Mouse (Mus musculus) v-Abl transformed pro-B cells (cell line): ENCODE results near the gene Lrrc37a.

Experiments used
- in situ Hi-C, 2 experiments: fragments of 400-800 bp; cut with MboI; formaldehyde crosslinking; loops; one replicate each; pipeline ENCODE4 v1.15.1; 2025; ENCODE audit not compliant: unreplicated experiment in 2 of 2

Lrrc37a gene

DNA sequence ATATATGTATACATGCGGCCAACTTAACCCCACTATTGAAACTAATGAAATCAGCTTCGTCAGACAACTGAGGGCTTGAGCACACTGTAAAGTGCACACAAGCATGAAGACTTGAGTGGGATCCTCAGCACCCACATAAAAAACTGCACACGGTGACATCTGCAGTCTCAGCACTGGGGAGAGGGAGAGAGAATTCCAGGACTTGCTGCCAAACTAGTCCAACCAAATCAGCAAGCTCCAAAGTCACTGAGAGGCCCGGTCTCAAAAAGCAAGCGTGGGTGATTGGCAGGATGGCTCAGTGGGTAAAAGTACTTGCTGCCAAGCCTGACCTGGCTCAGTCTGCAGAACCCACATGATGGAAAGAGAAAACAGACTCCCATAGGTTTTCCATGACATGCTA, 101.7 kb downstream of the Lrrc37a start:
- in situ Hi-C loops = no loop called here

DNA sequence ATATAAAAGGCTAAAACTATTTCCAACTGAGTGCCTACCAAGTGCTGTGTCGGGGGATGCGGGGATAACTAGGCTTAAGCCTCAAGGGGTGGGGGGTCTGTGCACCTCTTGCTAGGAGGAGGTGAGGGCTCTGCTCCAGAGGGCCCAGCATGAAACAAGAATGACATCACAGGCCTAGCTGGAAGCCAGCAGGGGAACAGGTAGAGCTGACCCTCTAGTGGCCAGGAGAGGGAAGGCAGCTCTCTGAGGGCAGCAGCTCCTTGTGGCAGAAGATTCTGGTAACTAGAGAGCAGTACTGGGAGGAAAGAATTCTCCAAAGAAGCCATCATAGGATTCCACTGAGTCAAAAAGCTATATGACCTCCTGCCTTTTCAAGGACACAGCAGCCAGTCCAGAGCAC, 102.2 kb downstream of the Lrrc37a start:
- in situ Hi-C loops = no loop called here
